Mouse (Mus musculus) neutrophil, adult 5-6 weeks (primary cell): ENCODE data around the gene Gm13693. TPM values are rescaled to one million over a fixed set of nuclear protein-coding genes. Genes with fewer than 3 reads are reported as not detected.
"Not testable (repeated sequence)": the region's sequence is repeated elsewhere in the genome, so short reads cannot be mapped to it uniquely, and the experiment has no call there.

Experiments
- ATAC-seq: fragments of 151-379, 151-347 bp; 2 replicates; pipeline ENCODE4 v1.8.0; 2017; ENCODE audit warnings: mild to moderate bottlenecking, moderate TSS enrichment; ENCODE audit not compliant: insufficient number of reproducible peaks, poor library complexity, low FRiP score, severe bottlenecking; ENCODE audit errors: extremely low read depth
- total RNA-seq: library from RNA; stranded (forward); fragments of 200-1000 nt; gene quantifications from 2 replicates; pipeline ENCODE4 v1.2.3, GENCODE M21; 2017

Gm13693 gene
- not detected in 2 replicates for total RNA-seq

- not testable (repeated sequence) for ATAC-seq
Observed at GRCm38 (mm10) chr2:83961203-83961602, at the start of gene Gm13693. Gene Gm13693 (plus strand): TSS chr2:83961503.

GRCm38 (mm10) chr2:83929478-83930088 lies 31.7 kb upstream of the Gm13693 start:
- peak; percentile 99 for ATAC-seq

GRCm38 (mm10) chr2:83940931-83941361 lies 20.4 kb upstream of the Gm13693 start, which contains the start of gene Zswim2:
Gene Zswim2 (minus strand): TSS chr2:83941228.
- peak; percentile 39; the same call in 1 of the 2 replicates for ATAC-seq

GRCm38 (mm10) chr2:83941378-83941777 lies 19.9 kb upstream of the Gm13693 start:
- no peak for ATAC-seq

- ATAC-seq: no peak
Observed at GRCm38 (mm10) chr2:83941792-83942191, 19.5 kb upstream of the Gm13693 start.

GRCm38 (mm10) chr2:83955393-83955792 lies 5.9 kb upstream of the Gm13693 start, which contains the start of gene Gm13698:
Gene Gm13698 (plus strand): TSS chr2:83955693.
- ATAC-seq: not testable (repeated sequence)

- ATAC-seq: not testable (repeated sequence)
Observed at GRCm38 (mm10) chr2:83967013-83967412, 5.7 kb downstream of the Gm13693 start, which contains the start of gene Gm13695. Gene Gm13695 (plus strand): TSS chr2:83967313.

GRCm38 (mm10) chr2:83972823-83973222 lies 11.5 kb downstream of the Gm13693 start, which contains the start of gene Gm13696:
Gene Gm13696 (plus strand): TSS chr2:83973123.
- not testable (repeated sequence) for ATAC-seq

- not testable (repeated sequence) for ATAC-seq
Observed at GRCm38 (mm10) chr2:83978633-83979032, 17.3 kb downstream of the Gm13693 start, which contains the start of gene Gm13694. Gene Gm13694 (plus strand): TSS chr2:83978933.

- not testable (repeated sequence) for ATAC-seq
Observed at GRCm38 (mm10) chr2:83984443-83984842, 23.1 kb downstream of the Gm13693 start, which contains the start of gene Gm13697. Gene Gm13697 (plus strand): TSS chr2:83984743.

- ATAC-seq: not testable (repeated sequence)
Observed at GRCm38 (mm10) chr2:83990253-83990652, 28.9 kb downstream of the Gm13693 start, which contains the start of gene Gm13691. Gene Gm13691 (plus strand): TSS chr2:83990553.

- peak; percentile 64 for ATAC-seq
Observed at GRCm38 (mm10) chr2:83993639-83994255, 32.4 kb downstream of the Gm13693 start.

- not testable (repeated sequence) for ATAC-seq
Observed at GRCm38 (mm10) chr2:83994526-83994925, 33.2 kb downstream of the Gm13693 start.

GRCm38 (mm10) chr2:84008913-84009312 lies 47.6 kb downstream of the Gm13693 start:
- no peak for ATAC-seq

- ATAC-seq: no peak
Observed at GRCm38 (mm10) chr2:84009818-84010217, 48.5 kb downstream of the Gm13693 start.

Other genes with a start within 250 kb of the Gm13693 start
- gene Itgav, start 237.1 kb upstream of the Gm13693 start, total RNA-seq: 37.6 and 45.8 TPM in 2 replicates
- not detected in 2 replicates for gene Fam171b, start 148.9 kb upstream of the Gm13693 start, total RNA-seq
- not detected in 2 replicates for gene Zswim2, start 20.3 kb upstream of the Gm13693 start, total RNA-seq
- not detected in 2 replicates for gene Gm13698, start 5.8 kb upstream of the Gm13693 start, total RNA-seq
- gene Gm13695, start 5.8 kb downstream of the Gm13693 start, total RNA-seq: not detected in 2 replicates
- gene Gm13696, start 11.6 kb downstream of the Gm13693 start, total RNA-seq: not detected in 2 replicates
- not detected in 2 replicates for gene Gm13694, start 17.4 kb downstream of the Gm13693 start, total RNA-seq
- gene Gm13697, start 23.2 kb downstream of the Gm13693 start, total RNA-seq: not detected in 2 replicates
- gene Gm13691, start 29.1 kb downstream of the Gm13693 start, total RNA-seq: not detected in 2 replicates